Mouse (Mus musculus): ENCODE measurements around the gene Akna. TPM values are rescaled to one million over a fixed set of nuclear protein-coding genes. Genes with fewer than 3 reads are reported as not detected.

The Akna gene
- polyA plus RNA-seq (2017; shearing (Covaris generic)), result 100 to 1,000 TPM in 1 of 2 experiments, 10 to 100 TPM in 1; 72.4 to 116 TPM

DNA sequence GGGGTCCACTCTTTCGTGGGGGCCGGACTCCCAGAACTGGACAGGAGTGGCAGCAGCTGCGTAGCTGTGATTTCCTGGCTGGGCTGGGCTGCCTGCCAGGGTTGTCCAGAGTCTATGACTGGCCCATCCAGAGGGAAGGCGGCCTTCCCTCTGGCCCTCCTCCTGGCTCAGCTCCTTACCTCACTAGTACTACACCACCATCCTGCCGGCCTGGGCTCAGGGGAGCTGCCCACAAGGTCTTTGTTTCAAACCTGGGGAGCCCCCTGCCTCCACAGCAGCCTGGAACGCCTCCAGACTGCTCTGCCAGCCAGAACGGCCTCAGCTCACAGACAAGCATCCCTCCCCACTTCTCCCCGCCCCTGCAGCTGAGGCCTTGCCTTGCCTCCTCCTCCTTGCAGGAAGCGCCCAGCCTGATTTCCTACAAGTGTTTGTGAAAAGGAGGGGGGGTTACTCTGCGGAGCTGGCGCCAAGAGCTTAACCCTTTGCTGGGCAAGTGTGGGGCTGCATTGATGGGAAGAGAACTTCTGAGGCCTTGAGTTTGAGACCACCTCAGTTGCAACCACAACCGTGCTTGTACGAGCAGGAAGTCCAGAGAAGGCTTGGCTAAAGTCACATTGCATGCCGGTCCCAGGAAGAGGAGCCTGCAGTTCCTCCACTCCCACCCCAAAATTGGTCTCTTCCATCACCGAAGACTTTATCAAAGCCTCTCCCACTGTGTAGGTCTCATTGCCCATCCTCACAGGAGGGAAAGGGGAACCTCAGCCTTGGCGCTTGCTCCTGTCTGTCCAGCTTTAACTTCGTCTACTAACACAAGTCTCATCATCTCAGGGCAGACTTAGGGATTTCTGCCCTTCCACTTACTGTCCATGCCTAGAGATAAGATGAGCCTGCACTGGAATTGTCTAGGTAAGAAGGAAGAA lies at the start of gene Akna:
Gene Akna, minus strand, starts transcription at position 315 of the 920 bp plus-strand sequence.
- ATAC-seq, result peak; percentile 32

- ATAC-seq, result no peak
Observed at GRCm38 (mm10) chr4:63452555-63452954, 49.4 kb upstream of the Akna start.

DNA sequence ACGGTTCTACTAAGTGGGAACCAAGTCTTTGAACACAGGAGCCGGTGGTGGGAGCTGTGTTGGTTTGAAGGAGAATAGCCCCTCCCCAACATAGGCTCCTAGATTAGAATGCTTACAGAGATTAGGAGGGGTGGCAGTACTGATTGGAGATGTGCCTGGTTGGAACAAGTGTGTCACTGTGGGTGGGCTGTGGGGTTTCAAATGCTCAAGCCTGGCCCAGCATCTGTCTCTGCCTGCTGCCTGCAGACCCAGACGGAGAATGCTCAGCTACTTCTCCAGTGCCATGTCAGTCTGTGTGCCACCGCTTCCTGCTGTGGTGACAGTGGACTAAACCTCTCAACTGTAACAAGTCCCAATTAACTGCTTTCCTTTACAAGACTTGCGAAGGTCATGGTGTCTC lies 47.4 kb upstream of the Akna start:
- no peak for ATAC-seq

- ATAC-seq, result no peak
Observed at GRCm38 (mm10) chr4:63444362-63445066, 41.4 kb upstream of the Akna start.

DNA sequence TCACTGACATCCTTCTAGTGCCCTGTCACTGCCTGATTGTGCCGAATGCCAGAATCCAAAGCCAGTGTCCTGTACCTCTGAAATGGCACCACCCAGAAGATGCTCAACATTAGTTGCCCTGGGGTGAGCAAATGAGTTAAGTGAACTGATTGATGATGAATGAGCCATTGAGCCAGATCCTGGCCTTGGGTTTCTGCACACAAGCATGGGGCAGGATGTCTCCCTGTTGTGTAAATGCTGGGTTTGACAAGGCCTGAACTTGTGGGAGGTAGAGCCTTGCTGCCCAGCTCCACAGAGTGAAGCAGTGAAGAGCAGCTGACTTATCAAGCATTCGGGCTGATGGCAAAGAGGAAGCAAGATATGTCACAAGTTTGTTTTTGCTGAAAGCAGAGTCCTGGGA lies 39.9 kb upstream of the Akna start:
- no peak for ATAC-seq

- ATAC-seq, result no peak
Observed at GRCm38 (mm10) chr4:63441616-63442015, 38.5 kb upstream of the Akna start.

- ATAC-seq, result no peak
Observed at GRCm38 (mm10) chr4:63440262-63440661, 37.1 kb upstream of the Akna start.

GRCm38 (mm10) chr4:63437968-63438367 lies 34.8 kb upstream of the Akna start:
- no peak for ATAC-seq

DNA sequence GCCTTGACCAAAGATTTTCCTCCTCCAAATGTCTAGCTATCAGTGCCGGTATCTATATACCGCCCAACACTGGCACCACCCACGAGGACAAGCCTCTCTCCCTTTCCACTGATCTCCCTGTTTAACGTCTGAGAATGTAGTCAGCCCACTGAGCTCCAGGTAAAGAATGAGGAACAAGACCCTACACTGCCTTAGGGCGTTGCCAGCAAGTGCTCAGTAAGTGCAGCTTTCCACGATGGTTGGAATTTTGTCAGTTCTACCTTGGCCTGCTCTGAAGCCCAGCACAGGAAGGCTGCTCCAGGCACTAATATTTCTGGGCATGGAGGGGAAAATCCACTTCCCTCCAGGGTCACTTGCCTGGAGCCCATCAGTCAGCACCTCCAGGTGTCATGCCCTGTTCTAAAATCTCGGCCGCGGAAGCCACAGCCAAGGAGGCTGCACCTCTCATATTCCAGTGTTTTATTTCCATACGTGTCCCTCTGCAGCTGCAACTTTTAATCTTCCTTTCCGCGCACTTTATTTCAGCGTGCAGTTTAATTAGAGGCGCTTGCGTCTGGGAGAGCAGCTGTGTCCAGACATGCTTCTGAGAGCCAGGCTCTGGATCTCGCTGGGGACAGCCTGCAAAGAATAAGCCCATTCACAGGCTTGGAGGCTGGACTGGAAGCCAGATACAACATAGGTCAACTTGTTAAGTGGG lies 34.1 kb upstream of the Akna start:
- no peak for ATAC-seq

- ATAC-seq, result no peak
Observed at GRCm38 (mm10) chr4:63435402-63435801, 32.2 kb upstream of the Akna start.

DNA sequence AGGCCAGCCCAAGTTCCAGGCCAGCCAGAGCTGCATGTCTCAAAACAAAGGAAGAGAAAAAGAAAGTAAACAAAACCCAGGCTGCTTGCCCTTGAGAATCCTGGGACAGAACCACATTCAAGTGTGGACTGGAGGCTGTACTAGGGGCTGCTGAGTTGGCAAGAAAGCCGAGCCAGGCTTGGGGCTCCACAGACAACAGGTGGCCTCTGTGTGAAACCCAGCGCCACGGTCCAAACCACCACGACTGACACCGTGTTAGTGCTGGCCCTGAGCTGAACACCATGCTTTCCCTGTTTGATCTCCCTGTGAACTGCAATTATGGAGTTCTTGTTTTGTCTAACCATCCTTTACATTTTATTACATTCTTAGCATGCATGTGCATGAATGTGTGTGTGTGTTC lies 27.9 kb upstream of the Akna start:
- no peak for ATAC-seq

DNA sequence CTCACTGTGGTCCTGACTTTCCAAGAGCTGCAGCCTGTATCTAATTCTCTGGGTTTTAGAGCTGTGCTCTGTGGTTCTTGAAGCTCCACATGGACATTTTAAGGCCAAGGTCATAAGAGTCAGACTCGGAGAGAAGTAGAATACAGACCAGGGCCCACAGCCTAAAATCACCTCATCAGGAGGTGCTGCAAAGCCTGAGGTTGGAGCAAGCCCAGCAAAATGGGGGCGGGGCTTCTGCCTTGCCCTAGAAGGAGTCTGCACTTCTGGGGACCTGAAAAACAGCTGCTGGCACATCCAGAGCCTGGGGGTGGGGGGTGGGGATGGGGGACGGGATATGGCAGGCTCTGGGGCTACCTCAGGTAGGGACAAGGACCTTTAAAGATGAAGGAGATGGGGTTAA lies 27.2 kb upstream of the Akna start:
- ATAC-seq, result no peak

DNA sequence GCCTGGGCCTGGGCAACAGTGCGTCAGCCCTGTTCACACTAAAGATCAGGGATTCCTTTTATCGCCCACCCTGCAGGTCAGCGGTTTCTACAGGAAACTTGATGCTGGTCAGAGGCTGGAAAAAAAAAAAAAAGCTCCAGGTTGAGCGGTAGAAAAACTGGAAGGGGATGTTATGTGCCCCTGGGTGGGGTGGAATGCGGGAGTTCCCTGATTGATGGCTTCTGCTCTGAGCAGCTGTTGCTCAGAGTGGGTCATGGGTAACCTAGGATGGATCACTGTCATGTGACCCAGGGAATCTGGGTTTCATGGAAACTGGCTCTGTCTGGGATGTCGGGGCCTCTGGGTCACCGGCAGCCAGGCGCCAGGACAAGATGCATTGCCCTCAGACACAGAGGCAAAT lies 23.2 kb upstream of the Akna start:
- no peak for ATAC-seq

GRCm38 (mm10) chr4:63423811-63424210 lies 20.7 kb upstream of the Akna start:
- ATAC-seq, result no peak

- no peak for ATAC-seq
Observed at GRCm38 (mm10) chr4:63423231-63423630, 20.1 kb upstream of the Akna start.

DNA sequence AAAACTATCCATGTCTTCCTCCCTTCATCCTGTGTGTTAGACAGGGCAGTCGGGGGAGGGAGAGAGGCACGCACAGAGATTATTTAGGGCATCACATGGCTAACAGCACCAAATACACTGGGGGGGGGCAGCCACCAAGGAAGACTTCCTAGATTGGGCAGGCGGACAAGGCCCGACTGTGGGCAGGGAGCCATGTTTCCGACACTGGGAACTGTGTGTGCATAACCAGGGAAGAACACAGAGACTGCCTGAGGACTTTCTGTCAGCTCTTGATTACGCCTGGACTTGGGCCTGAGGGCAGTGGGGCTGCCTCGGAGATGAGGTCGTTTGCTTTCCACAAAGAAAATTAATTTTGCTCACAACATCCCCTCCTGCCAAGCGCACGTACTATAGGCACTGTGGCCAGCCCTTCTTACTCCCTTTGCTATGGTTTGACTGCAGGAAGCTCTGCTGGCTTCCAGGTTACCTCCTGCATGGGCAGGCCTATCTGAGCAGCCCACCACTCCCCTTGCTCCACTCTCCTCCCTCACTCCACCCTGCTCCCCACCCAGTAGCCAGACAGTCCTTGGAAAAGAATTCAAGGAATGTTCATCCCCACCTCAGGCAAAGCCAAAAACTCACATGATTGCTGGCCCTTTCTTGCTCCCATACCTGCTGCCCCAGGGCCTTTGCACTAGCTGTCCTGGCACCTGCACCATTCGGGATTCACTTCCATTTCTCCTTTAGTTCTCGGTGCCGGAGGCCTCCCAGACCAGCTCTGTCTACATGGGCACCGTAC lies 17.2 kb upstream of the Akna start:
- ATAC-seq, result no peak

DNA sequence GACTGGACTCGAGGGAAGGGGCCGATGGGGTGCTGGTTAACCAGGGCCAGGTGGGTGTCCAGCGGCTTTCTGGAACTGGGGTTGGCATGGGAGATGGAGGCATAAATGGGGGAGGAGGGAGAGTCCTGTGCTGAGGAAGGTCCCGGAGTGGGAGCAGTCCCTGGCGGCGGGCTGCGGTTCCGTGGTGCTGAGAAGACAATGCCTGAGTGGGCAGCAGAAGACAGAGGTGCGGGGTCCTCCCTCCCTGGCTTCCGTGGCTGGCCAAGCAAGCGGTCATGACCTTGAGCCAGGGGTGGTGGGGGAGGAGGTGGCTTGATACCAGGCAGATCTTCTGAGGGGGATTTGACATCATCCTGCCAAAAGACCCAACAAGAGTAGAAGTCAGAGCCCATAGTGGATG lies 15.1 kb upstream of the Akna start:
- no peak for ATAC-seq

DNA sequence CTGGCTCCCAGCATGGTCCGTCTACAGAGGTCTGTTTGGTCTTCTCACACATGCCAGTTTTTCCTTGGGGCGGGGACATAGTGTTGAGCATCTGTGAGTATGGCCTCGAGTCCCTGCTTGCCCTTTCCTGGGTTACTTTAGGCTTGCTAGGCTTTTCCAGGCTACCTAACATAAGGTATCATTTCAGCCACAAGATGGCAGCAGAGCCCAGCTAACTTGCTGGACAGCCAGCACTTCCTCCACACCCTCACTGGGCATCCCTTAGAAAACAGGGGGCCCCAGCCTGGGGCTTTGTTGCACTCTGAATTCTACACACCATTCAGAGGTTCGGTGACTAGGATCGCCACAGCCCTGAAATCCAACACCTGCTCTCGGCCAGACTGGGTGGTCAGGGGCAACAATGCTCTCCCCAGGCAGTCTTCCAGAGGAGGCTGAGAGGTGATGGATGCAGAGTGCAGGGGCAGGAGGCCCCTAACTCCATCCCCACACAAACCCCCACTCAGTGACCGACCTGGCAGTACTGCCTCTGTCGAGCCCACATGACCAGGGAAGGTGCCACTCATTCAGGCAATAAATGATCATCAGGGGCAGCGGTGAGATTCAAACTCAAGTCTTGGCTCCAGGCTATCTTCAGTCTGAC lies 14.3 kb upstream of the Akna start:
- ATAC-seq, result no peak

DNA sequence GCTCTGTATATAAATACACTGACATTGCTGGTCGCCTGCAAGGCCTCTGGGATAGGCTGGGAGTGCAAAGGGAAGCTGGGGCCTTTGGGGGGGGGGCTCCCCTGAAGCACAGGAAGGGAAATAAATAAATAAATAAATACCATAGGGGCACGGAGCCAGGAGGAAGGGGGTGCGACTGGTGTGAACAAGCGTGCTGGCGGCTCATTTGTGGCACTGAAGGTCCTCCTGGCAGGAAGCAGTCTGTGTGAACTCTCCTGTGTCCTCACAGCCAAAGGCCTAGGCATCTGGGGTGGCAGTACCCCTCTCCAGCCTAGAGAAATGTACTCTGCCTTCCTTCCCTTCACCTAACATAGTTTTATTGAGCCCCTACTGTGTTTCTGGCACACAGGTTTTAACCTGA lies 11.8 kb upstream of the Akna start:
- ATAC-seq, result no peak

DNA sequence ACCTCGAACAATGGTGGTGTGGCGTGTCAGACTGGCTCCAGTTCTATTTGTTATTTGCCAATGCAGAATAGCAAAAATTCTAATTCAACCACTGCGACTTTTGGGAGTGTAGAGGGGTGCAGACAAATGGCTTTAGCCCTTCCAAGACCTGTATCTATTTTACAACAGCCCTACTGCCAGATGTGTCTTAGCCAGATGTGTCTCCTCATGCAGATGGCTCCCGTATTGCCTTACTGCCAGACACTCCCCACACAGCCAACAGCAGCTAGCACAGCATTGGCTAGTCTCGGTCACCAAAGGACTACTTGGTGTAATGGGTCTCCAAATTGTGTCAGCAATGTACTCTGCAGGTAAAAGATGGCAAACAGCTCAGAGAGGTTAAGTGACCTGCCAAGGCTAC lies 8.1 kb upstream of the Akna start:
- no peak for ATAC-seq

DNA sequence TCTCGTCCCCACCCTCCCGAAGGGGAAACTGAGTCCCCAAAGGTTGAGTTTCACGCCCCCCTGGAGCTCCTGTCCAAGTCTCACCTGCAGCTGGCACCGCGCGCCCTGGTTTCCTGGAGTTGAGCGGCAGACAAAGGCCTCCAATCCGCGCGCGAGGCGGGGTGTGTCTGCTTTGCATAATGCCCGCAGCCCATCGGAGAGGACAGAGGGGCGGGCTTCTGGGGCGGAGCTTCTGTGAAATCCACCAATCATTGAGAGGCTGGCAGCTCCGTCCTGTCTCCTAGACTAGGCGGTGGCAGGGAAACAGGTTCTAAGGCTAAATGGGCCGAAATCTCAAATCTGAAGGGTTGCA lies 7.4 kb upstream of the Akna start:
- peak; percentile 83 for ATAC-seq

Measured in activated CD4-positive, CD25-positive, alpha-beta regulatory T cell, adult 4 months (primary cell).